Mouse (Mus musculus): ENCODE data around the gene Rps27rt. TPM values are rescaled to one million over a fixed set of nuclear protein-coding genes. Genes with fewer than 3 reads are reported as not detected.
"Not testable (repeated sequence)": the region's sequence is repeated elsewhere in the genome, so short reads cannot be mapped to it uniquely, and the experiment has no call there.

The Rps27rt gene
- total RNA-seq, 2 experiments from 2014 or later, result 19.0 to 20.9 TPM

DNA sequence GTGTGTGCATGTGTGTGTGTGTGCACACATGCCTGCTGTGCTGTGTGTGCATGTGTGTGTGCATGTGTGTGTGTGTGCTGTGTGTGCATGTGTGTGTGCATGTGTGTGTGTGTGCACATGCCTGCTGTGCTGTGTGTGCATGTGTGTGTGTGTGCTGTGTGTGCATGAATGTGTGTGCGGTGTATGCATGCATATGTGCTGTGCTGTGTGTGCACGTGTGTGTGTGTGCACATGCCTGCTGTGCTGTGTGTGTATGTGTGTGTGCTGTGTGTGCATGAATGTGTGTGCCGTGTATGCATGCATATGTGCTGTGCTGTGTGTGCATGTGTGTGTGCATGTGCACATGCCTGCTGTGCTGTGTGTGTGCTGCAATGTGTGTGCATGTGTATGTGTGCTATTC lies 5.5 kb upstream of the Rps27rt start:
- intact Hi-C loops (cut with DNase I), result no loop called here
- DNase-seq (ENCODE audit: low spot score in 2 of 2), result no peak

DNA sequence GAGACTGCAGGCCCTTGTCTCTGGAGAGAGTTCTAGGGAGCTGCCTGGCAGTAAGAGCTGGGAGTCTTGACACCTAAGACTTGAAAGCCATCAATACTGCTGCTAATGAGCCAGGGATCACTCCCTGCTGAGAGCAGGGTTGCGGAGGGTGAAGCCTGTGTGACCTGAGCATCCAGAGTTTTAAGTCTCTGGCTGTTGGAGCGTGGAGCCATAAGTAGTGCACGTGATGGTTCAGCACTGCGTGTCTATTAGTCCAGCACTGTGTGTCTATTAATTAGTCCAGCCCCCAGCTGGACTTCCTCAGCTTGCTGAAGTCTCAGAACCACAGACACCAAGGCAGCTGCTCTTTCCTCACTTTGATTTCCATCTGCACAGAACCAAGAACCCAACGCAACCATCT lies 3.8 kb upstream of the Rps27rt start:
- DNase-seq (ENCODE audit: low spot score in 2 of 2), result no peak
- intact Hi-C loops (cut with DNase I), result no loop called here

GRCm38 (mm10) chr9:114985741-114986140 lies 3.2 kb upstream of the Rps27rt start:
- intact Hi-C loops (cut with DNase I), result no loop called here

GRCm38 (mm10) chr9:114979969-114980368 lies 2.6 kb downstream of the Rps27rt start:
- intact Hi-C loops (cut with DNase I), result loop anchor here (2.0 kb wide), 1 partner anchor 87 kb away; no protein-coding TSS in a partner anchor
- DNase-seq (ENCODE audit: low spot score in 2 of 2), result no peak

More at GRCm38 (mm10) chr9:114985741-114986140, 3.2 kb upstream of the Rps27rt start:
- DNase-seq (ENCODE audit: low spot score in 2 of 2), result no peak

DNA sequence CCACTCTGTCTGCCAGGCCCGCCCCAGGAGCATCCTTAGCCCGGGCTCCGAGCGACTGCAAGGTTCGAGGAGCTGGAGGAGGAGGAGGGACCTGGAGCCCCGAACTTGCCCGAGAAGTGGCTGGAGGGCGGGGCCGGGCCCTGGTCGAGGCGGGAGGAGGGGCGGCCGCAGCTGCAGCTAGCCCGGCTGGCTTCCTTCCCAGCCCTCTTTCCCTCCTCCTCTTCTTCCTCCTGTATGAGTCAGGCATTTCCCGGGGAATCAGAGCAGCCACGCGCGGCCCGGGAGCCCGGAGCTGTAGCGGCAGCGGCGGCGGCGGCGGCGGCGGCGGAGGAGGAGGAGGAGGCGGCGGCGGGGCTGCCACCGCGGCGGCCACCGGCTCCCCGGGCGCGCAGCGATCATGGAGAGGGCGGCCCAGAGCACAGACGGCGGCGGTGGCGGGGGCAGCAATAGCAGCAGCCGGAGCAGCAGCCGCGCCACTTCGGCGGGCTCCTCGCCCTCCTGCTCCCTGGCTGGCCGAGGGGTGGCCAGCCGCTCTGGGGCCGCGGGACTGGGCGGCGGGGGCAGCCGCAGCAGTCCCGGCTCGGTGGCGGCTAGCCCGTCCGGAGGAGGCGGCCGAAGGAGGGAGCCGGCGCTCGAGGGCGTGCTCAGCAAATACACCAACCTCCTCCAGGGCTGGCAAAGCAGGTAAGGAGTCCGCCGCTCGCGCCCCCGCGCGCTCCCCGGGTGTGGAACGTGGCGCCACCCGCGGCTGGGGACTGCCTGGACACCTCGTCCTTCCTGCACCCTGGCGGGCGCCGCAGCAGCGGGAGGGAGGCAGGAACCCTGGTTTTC lies 4.0 kb downstream of the Rps27rt start, which contains the start of gene Osbpl10:
Gene Osbpl10 (plus strand): TSS at position 289 of the 831 bp plus-strand sequence.
- intact Hi-C loops (cut with DNase I), result loop anchor here (2.0 kb wide), 1 partner anchor 88 kb away; no protein-coding TSS in a partner anchor
- DNase-seq (ENCODE audit: low spot score in 2 of 2), result peak; percentile 81 to 85

DNA sequence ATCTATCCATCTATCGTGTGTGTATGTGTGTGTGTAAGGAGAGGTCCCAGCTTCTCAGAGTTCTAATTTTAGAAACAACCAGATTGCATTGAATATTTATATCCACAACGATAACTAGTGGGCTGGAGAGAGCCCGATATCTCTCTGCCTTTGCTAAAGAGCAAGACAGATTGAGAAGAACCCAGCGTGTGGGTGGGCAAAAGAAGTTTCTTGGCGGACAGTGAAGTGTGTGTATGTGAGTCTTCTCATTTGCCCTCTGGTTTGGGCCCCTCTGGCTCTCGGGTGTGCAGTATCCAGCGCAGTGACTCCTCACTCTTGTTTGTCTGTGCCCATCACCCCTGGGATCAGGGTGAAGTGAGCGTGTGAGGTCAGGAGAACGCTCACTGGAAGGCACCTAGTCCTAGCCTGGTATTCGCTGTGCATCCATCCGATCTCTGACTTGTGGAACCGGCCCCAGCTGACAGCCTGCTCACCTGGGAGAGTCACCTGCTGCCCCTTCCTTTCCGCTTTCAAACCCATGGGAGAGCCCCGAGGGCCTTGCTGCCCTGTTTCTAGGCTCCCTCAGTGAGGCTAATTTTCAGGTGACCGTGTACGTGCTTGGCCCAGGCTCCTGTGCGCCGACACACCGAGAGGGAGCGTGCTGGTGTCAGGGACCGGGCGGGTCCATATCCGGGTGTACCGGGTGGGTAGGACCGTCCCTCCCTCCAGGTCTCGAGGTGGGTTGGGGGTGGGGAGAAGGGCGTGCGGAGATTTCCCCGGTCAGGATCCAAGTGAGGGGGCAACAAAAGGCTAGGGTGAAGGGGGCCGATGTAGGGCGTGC lies 4.9 kb downstream of the Rps27rt start:
- DNase-seq (ENCODE audit: low spot score in 2 of 2), result peak; percentile 55
- intact Hi-C loops (cut with DNase I), result loop anchor here (2.0 kb wide), 1 partner anchor 89 kb away; no protein-coding TSS in a partner anchor

DNA sequence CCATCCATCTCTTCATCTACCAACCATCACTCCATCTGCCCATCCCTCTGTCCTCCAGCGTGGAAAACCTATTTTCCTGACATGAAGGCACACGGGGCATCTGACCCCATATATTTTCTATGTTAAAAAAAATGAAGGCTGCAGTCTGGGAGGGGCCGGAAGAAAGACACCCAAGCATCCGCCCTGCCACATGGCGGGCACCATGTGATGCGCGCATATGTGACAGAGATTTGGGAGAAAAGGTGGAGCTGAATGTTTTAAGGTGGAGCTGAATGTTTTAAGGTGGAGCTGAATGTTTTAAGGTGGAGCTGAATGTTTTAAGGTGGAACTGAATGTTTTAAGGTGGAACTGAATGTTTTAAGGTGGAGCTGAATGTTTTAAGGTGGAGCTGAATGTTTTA lies 16.3 kb downstream of the Rps27rt start:
- DNase-seq (ENCODE audit: low spot score in 2 of 2); intact Hi-C loops (cut with DNase I): not testable (repeated sequence)

DNA sequence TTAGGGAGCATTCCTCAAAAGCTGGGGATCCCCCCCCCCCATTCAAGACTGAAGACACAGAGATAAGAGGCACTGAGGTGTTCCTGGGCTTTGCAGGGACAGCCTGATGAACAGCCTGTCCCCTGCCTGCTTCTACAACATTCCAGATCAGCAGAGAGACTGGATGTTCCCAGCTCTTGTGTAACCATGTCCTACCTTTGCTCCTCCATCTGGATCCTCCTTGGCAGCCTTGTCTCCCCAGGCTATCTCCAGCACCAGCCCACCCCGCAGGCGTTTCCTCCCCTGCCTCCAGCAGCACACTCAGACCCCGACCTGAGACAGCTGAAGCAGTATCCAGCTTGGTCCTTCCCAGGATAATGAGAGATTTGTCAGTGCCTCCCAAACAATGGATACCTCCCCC lies 18.4 kb downstream of the Rps27rt start:
- intact Hi-C loops (cut with DNase I), result no loop called here
- DNase-seq (ENCODE audit: low spot score in 2 of 2), result peak in 1 of 2 experiments; percentile 31

- intact Hi-C loops (cut with DNase I), result no loop called here
- DNase-seq (ENCODE audit: low spot score in 2 of 2), result no peak
Observed at GRCm38 (mm10) chr9:114960844-114961243, 21.7 kb downstream of the Rps27rt start.

GRCm38 (mm10) chr9:114960043-114960789 lies 22.3 kb downstream of the Rps27rt start:
- intact Hi-C loops (cut with DNase I), result no loop called here
- no peak for DNase-seq (ENCODE audit: low spot score in 2 of 2)

- DNase-seq (ENCODE audit: low spot score in 2 of 2), result no peak
- intact Hi-C loops (cut with DNase I), result loop anchor here (2.0 to 5.0 kb wide), 2 partner anchors 40 to 160 kb away; no protein-coding TSS in a partner anchor
Observed at GRCm38 (mm10) chr9:114956945-114957344, 25.6 kb downstream of the Rps27rt start.

- intact Hi-C loops (cut with DNase I), result loop anchor here (5.0 kb wide), 1 partner anchor 158 kb away; no protein-coding TSS in a partner anchor
- no peak for DNase-seq (ENCODE audit: low spot score in 2 of 2)
Observed at GRCm38 (mm10) chr9:114955340-114955739, 27.2 kb downstream of the Rps27rt start.

DNA sequence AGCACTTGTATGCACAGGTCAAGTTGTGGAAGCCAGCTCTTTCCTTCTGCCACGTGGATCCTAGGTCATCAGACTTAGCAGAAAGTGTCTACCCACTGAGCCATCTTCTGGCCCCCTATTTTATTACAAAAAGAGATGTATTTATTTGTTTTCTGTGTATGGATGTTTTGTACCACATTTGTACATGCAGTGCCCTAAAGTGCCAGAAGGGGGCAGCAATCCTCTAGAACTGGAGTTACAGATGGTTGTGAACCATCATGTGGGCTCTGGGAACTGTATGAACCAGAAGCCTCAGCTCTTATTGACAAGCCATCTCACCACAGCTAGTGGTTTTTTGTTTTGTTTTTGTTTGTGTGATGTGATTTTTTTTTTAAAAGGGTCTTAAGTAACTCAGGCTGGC lies 29.7 kb downstream of the Rps27rt start:
- no peak for DNase-seq (ENCODE audit: low spot score in 2 of 2)
- intact Hi-C loops (cut with DNase I), result no loop called here

DNA sequence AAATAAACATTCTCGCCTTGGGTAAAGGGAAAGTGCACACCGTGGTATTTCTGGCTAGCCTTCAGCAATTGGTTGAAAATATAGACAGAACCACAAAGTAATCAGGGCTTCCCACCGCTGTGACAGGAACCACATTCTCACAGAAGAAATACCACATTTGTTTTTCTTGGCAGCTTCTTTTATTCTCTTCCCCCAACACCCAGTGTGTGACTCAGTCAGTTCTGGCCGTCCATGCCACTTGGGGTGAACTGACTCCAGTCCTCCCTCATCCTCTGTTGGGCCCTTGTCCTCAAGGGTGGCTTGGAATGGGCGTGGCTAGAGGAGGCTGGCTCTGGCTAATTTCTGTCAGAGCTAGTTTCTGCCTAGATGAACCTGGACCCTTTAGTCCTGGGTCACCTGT lies 34.1 kb downstream of the Rps27rt start:
- intact Hi-C loops (cut with DNase I), result no loop called here
- DNase-seq (ENCODE audit: low spot score in 2 of 2), result no peak

DNA sequence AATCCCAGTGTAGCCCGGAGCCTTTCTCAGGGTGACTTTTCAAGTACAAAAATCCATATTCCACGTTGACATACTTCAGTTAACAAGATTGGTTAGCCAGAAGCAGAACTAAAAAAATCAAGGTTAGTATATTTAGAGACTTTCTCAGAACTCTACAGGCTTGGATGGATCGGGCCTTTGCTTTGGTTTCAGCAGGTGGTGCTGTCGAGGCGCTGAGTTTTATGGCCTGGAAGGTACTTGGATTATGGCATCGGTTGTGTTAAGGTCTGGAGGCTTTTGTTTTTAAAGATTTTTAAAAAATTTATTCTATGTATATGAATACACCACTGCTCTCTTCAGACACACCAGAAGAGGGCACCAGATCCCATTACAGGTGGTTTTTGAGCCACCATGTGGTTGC lies 37.0 kb downstream of the Rps27rt start:
- DNase-seq (ENCODE audit: low spot score in 2 of 2), result no peak
- intact Hi-C loops (cut with DNase I), result no loop called here

GRCm38 (mm10) chr9:114944642-114945041 lies 37.9 kb downstream of the Rps27rt start:
- DNase-seq (ENCODE audit: low spot score in 2 of 2), result no peak
- intact Hi-C loops (cut with DNase I), result no loop called here

DNA sequence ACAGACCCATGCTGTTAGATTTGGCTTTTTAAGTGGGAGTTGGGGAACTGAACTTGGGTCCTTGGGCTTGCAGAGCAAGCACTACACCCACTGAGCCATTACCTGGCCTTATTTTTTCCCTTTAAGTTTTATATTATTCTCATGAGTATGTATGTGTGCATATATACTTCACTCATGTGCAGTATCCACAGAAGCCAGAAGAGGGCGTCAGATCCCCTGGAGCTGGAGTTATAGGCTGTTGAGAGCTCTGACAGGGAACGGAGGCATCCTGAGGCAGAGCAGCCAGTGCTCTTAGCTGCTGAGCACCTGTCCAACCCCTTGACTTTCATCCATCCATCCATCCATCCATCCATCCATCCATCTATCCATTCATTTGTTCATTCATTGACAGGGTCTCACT lies 45.9 kb downstream of the Rps27rt start:
- intact Hi-C loops (cut with DNase I), result no loop called here
- DNase-seq (ENCODE audit: low spot score in 2 of 2), result no peak

DNA sequence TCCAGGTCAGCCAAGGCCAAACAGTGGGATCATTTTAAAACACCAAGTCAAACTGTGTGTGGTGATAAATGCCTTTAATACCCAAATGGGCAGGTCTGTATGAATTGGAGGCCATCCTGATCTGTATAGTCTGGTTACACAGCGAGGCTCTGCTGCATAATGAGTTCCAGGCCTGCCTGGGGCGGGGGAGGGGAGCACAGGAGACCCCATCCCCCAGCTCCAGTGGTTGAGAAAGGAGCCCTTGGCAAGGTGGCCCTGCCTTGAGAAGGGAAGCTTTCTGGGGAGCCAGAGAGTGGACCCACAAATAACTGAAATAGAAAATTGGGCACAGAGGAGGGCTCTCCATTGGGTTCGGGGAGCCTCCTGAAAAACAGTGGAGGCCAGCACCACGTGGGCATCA lies 47.2 kb downstream of the Rps27rt start:
- intact Hi-C loops (cut with DNase I), result no loop called here
- no peak for DNase-seq (ENCODE audit: low spot score in 2 of 2)

DNA sequence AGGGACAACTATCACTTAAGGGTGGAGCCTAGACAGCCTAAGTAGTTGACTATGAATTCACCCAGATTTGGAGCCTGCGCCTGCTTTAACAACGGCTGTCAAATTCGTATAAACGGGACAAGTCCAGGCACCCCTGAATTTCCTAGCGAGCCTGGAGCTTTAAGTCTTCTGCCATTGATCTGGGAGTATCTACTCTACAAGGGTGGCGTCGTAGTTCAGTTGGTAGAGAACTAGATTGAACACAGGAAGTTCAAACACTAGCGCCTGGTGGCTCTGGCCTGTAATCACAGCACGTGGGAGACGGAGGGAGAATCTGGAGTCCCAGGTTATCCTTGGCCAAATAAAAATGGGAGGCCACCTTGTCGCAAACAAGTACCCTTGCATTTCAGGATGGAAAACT lies 48.3 kb downstream of the Rps27rt start:
- no peak for DNase-seq (ENCODE audit: low spot score in 2 of 2)
- intact Hi-C loops (cut with DNase I), result no loop called here

GRCm38 (mm10) chr9:114933723-114934171 lies 48.8 kb downstream of the Rps27rt start, which contains the start of gene Gpd1l:
Gene Gpd1l, minus strand, starts transcription at chr9:114933987.
- intact Hi-C loops (cut with DNase I), result no loop called here
- peak; percentile 97 for DNase-seq (ENCODE audit: low spot score in 2 of 2)

Measured in left cerebral cortex, postnatal 36 days (tissue).